Mouse (Mus musculus) heart, postnatal 0 days (tissue): ENCODE results near the gene Clpb.

ENCODE experiments used
- CTCF ChIP-seq: IDR thresholded peaks from 2 replicates; pipeline ENCODE4 v1.5.1; 2016; ENCODE audit warnings: antibody characterized with exemption, control low read depth, low read depth
- EP300 ChIP-seq: IDR thresholded peaks from 2 replicates; pipeline ENCODE4 v1.6.1; 2016; ENCODE audit warnings: antibody characterized with exemption, low read depth

GRCm38 (mm10) chr7:101821571-101822501 lies 158.4 kb downstream of the Clpb start:
- TF ChIP-seq EP300 (no peak; the same call in 1 of the 2 replicates), CTCF (no peak)
